Mouse (Mus musculus) kidney, adult 2 months (tissue): ENCODE results near the gene Cacna1i. TPM values are rescaled to one million over a fixed set of nuclear protein-coding genes. Genes with fewer than 3 reads are reported as not detected.
A peak's percentile ranks its signal among the peaks of the same experiment; 100 is the strongest.

ENCODE experiments used
- DNase-seq: peaks from one replicate; pipeline ENCODE4 v3.0.0; 2021
- H3K27ac ChIP-seq: fragments of 200-500 bp; 2 replicates; pipeline ENCODE4 v1.5.1; 2012; ENCODE audit warnings: low read depth, low read length, control low read depth, inconsistent platforms; ENCODE audit not compliant: insufficient read depth
- H3K27me3 ChIP-seq: fragments of 200-500 bp; replicated peaks from 2 replicates; pipeline ENCODE4 v1.6.1; 2012; ENCODE audit warnings: mild to moderate bottlenecking, moderate library complexity, low read length, inconsistent platforms; ENCODE audit not compliant: control insufficient read depth, insufficient read depth
- H3K36me3 ChIP-seq: fragments of 200-500 bp; 2 replicates; pipeline ENCODE4 v1.6.1; 2012; ENCODE audit warnings: mild to moderate bottlenecking, moderate library complexity, low read length, inconsistent platforms; ENCODE audit not compliant: control insufficient read depth, insufficient read depth
- H3K4me1 ChIP-seq: fragments of 200-500 bp; 2 replicates; pipeline ENCODE4 v1.6.1; 2011; ENCODE audit warnings: low read length; ENCODE audit not compliant: control insufficient read depth, insufficient read depth
- H3K4me3 ChIP-seq: fragments of 200-500 bp; 2 replicates; pipeline ENCODE4 v1.5.1; 2011; ENCODE audit warnings: mild to moderate bottlenecking, low read depth, low read length, control low read depth; ENCODE audit not compliant: insufficient read depth
- CTCF ChIP-seq: fragments of 200-500 bp; conservative IDR thresholded peaks from 2 replicates; pipeline ENCODE4 v1.5.1; 2011; ENCODE audit warnings: low read depth, mild to moderate bottlenecking, control low read depth, low read length, moderate library complexity, mixed read lengths; ENCODE audit not compliant: insufficient read depth, insufficient read length
- POLR2A ChIP-seq: fragments of 200-500 bp; IDR thresholded peaks from one replicate; pipeline ENCODE4 v1.6.1; 2011; ENCODE audit warnings: low read depth, low read length, control low read depth
- WGBS: fragments of 180-500 bp; shearing (Covaris S2); methylation state at CpG from one replicate; pipeline ENCODE4 v1.1.7; 2018; 5-methylcytosine and 5-hydroxymethylcytosine counted together
- polyA plus RNA-seq: library from polyadenylated mRNA; depleted of rRNA; stranded (reverse); fragments of >200 nt; gene quantifications from 2 replicates; pipeline ENCODE4 v1.2.3, GENCODE M21; 2012; rRNA removed

Gene Cacna1i
- polyA plus RNA-seq: 0.16 and 0.89 TPM in 2 replicates

GRCm38 (mm10) chr15:80286851-80287415, at the start of gene Cacna1i:
TSS of gene Cacna1i (plus strand) at chr15:80287238.
- TF ChIP-seq POLR2A (no peak), CTCF (no peak)
- 0 out of 2 replicates have a peak, but pooled peaks cover 3% of the 10 kb centered on the region for H3K27me3 ChIP-seq
- no peaks in the 10 kb centered on the region for H3K4me1 ChIP-seq
- H3K36me3 ChIP-seq: no peaks in the 10 kb centered on the region
- WGBS: 4% methylated on average over 50 of the region's 50 CpGs
- no peak within 1 kb of the TSS for H3K4me3 ChIP-seq
- no peak within 1 kb of the TSS for H3K27ac ChIP-seq
- no peak for DNase-seq

GRCm38 (mm10) chr15:80248135-80248534, 38.9 kb upstream of the Cacna1i start:
- peaks cover 5% of the 10 kb centered on the region for H3K36me3 ChIP-seq
- no peak for DNase-seq
- H3K4me3 ChIP-seq: no peak overlapping the region
- 93% methylated on average over 12 of the region's 12 CpGs for WGBS
- H3K27ac ChIP-seq: no peak overlapping the region
- H3K27me3 ChIP-seq: no peaks in the 10 kb centered on the region
- no peak for TF ChIP-seq CTCF
- TF ChIP-seq POLR2A: no peak
- H3K4me1 ChIP-seq: no peaks in the 10 kb centered on the region; the same call in 1 of the 2 replicates

GRCm38 (mm10) chr15:80248596-80248995, 38.4 kb upstream of the Cacna1i start:
- Histone ChIP-seq H3K36me3 (peaks cover 5% of the 10 kb centered on the region), H3K4me3 (no peak overlapping the region), H3K27me3 (no peaks in the 10 kb centered on the region), H3K4me1 (no peaks in the 10 kb centered on the region; the same call in 1 of the 2 replicates), H3K27ac (no peak overlapping the region)
- 89% methylated on average over 1 of the region's 1 CpGs for WGBS
- no peak for TF ChIP-seq CTCF
- TF ChIP-seq POLR2A: no peak
- no peak for DNase-seq

- H3K27ac ChIP-seq: no peak overlapping the region
- H3K36me3 ChIP-seq: peaks cover 5% of the 10 kb centered on the region
- no peaks in the 10 kb centered on the region for H3K27me3 ChIP-seq
- no peaks in the 10 kb centered on the region; the same call in 1 of the 2 replicates for H3K4me1 ChIP-seq
- TF ChIP-seq CTCF (no peak), POLR2A (no peak)
- WGBS: 86% methylated on average over 10 of the region's 10 CpGs
- H3K4me3 ChIP-seq: no peak overlapping the region
- DNase-seq: no peak
These were observed 37.4 kb upstream of the Cacna1i start for GRCm38 (mm10) chr15:80249672-80250071.

- Histone ChIP-seq H3K4me1 (no peaks in the 10 kb centered on the region; the same call in 1 of the 2 replicates), H3K36me3 (peaks cover 5% of the 10 kb centered on the region), H3K27ac (no peak overlapping the region), H3K27me3 (no peaks in the 10 kb centered on the region), H3K4me3 (no peak overlapping the region)
- TF ChIP-seq POLR2A (no peak), CTCF (no peak)
- no peak for DNase-seq
- 85% methylated on average over 6 of the region's 6 CpGs for WGBS
These were observed 36.5 kb upstream of the Cacna1i start for GRCm38 (mm10) chr15:80250586-80250985.

- Histone ChIP-seq H3K27ac (peak overlapping the region; percentile 22; the same call in 1 of the 2 replicates), H3K4me1 (peaks cover 14% of the 10 kb centered on the region; the same call in 1 of the 2 replicates), H3K4me3 (no peak overlapping the region), H3K27me3 (no peaks in the 10 kb centered on the region), H3K36me3 (peaks cover 20% of the 10 kb centered on the region)
- DNase-seq: peak; percentile 29
- no peak for TF ChIP-seq CTCF
- no peak for TF ChIP-seq POLR2A
- WGBS: 22% methylated on average over 2 of the region's 2 CpGs
These were observed 33.5 kb upstream of the Cacna1i start for GRCm38 (mm10) chr15:80253530-80253929.

GRCm38 (mm10) chr15:80254207-80254606, 32.8 kb upstream of the Cacna1i start:
- TF ChIP-seq CTCF (no peak), POLR2A (no peak)
- Histone ChIP-seq H3K36me3 (peaks cover 20% of the 10 kb centered on the region), H3K27me3 (no peaks in the 10 kb centered on the region), H3K4me3 (peak overlapping the region; percentile 60), H3K27ac (peak overlapping the region; percentile 94), H3K4me1 (peaks cover 14% of the 10 kb centered on the region; the same call in 1 of the 2 replicates)
- DNase-seq: peak; percentile 44
- WGBS: 25% methylated on average over 6 of the region's 6 CpGs
